Mouse (Mus musculus): ENCODE data around the gene Ccnd3. TPM values are rescaled to one million over a fixed set of nuclear protein-coding genes. Genes with fewer than 3 reads are reported as not detected.
"Not testable (repeated sequence)": the region's sequence is repeated elsewhere in the genome, so short reads cannot be mapped to it uniquely, and the experiment has no call there.

The Ccnd3 gene
- polyA plus RNA-seq, 1 experiment from 2014 or later: 74.3 TPM

GRCm38 (mm10) chr17:47618556-47619311, 113.9 kb downstream of the Ccnd3 start:
- WGBS: 89% methylated on average over 13 of the region's 13 CpGs

GRCm38 (mm10) chr17:47622912-47623554, 118.2 kb downstream of the Ccnd3 start:
- 94% methylated on average over 14 of the region's 14 CpGs for WGBS
- Histone ChIP-seq H3K36me3 (peaks cover 62% of the 10 kb centered on the region), H3K27ac (no peak overlapping the region), H3K4me1 (replicated peaks) (peaks cover 4% of the 10 kb centered on the region), H3K9me3 (no peaks in the 10 kb centered on the region), H3K4me3 (no peak overlapping the region), H3K4me2 (no peak overlapping the region), H3K27me3 (no peaks in the 10 kb centered on the region), H3K9ac (no peak overlapping the region)
- ATAC-seq (ENCODE audit: low FRiP score): no peak

More at GRCm38 (mm10) chr17:47618556-47619311, 113.9 kb downstream of the Ccnd3 start:
- Histone ChIP-seq H3K27me3 (no peaks in the 10 kb centered on the region), H3K36me3 (peaks cover 64% of the 10 kb centered on the region), H3K4me2 (no peak overlapping the region), H3K4me1 (replicated peaks) (no peaks in the 10 kb centered on the region), H3K9ac (no peak overlapping the region), H3K4me3 (no peak overlapping the region), H3K27ac (no peak overlapping the region), H3K9me3 (no peaks in the 10 kb centered on the region)
- ATAC-seq (ENCODE audit: low FRiP score): no peak

GRCm38 (mm10) chr17:47624572-47624971, 119.7 kb downstream of the Ccnd3 start:
- H3K9ac ChIP-seq; H3K4me2 ChIP-seq; H3K9me3 ChIP-seq; H3K27me3 ChIP-seq; H3K4me3 ChIP-seq; ATAC-seq (ENCODE audit: low FRiP score); H3K27ac ChIP-seq: not testable (repeated sequence)
- Histone ChIP-seq H3K36me3 (peaks cover 55% of the 10 kb centered on the region), H3K4me1 (replicated peaks) (peaks cover 12% of the 10 kb centered on the region)
- WGBS: 98% methylated on average over 4 of the region's 5 CpGs

GRCm38 (mm10) chr17:47625088-47625487, 120.2 kb downstream of the Ccnd3 start:
- peaks cover 12% of the 10 kb centered on the region for H3K4me1 ChIP-seq (replicated peaks)
- no peak overlapping the region for H3K27ac ChIP-seq
- no peak overlapping the region for H3K4me3 ChIP-seq
- H3K9ac ChIP-seq: no peak overlapping the region
- no peak overlapping the region for H3K4me2 ChIP-seq
- no peaks in the 10 kb centered on the region for H3K9me3 ChIP-seq
- H3K36me3 ChIP-seq: peaks cover 52% of the 10 kb centered on the region
- ATAC-seq (ENCODE audit: low FRiP score): no peak
- WGBS: 99% methylated on average over 2 of the region's 2 CpGs
- no peaks in the 10 kb centered on the region for H3K27me3 ChIP-seq

GRCm38 (mm10) chr17:47626031-47626430, 121.2 kb downstream of the Ccnd3 start:
- 94% methylated on average over 5 of the region's 5 CpGs for WGBS
- Histone ChIP-seq H3K4me2 (no peak overlapping the region), H3K9me3 (no peaks in the 10 kb centered on the region), H3K27ac (no peak overlapping the region), H3K27me3 (no peaks in the 10 kb centered on the region), H3K36me3 (peaks cover 49% of the 10 kb centered on the region), H3K4me1 (replicated peaks) (peaks cover 20% of the 10 kb centered on the region), H3K9ac (no peak overlapping the region), H3K4me3 (no peak overlapping the region)
- no peak for ATAC-seq (ENCODE audit: low FRiP score)

GRCm38 (mm10) chr17:47627791-47628190, 122.9 kb downstream of the Ccnd3 start:
- peak overlapping the region; percentile 71; the same call in 1 of the 2 replicates for H3K4me3 ChIP-seq
- no peak overlapping the region for H3K9ac ChIP-seq

GRCm38 (mm10) chr17:47628851-47629676, 124.2 kb downstream of the Ccnd3 start:
- peak overlapping the region; percentile 87 for H3K9ac ChIP-seq
- H3K36me3 ChIP-seq: peaks cover 25% of the 10 kb centered on the region
- peak overlapping the region; percentile 97 for H3K27ac ChIP-seq
- peak overlapping the region; percentile 85 for H3K4me2 ChIP-seq
- peak; percentile 96 for ATAC-seq (ENCODE audit: low FRiP score)
- H3K27me3 ChIP-seq: no peaks in the 10 kb centered on the region
- peaks cover 46% of the 10 kb centered on the region for H3K4me1 ChIP-seq (replicated peaks)
- no peaks in the 10 kb centered on the region for H3K9me3 ChIP-seq
- under 1% methylated on average over 62 of the region's 63 CpGs for WGBS
- H3K4me3 ChIP-seq: peak overlapping the region; percentile 71

More at GRCm38 (mm10) chr17:47627791-47628190, 122.9 kb downstream of the Ccnd3 start:
- no peak for ATAC-seq (ENCODE audit: low FRiP score)
- Histone ChIP-seq H3K27ac (no peak overlapping the region), H3K4me2 (peak overlapping the region; percentile 85; the same call in 1 of the 2 replicates), H3K36me3 (peaks cover 34% of the 10 kb centered on the region), H3K9me3 (no peaks in the 10 kb centered on the region), H3K4me1 (replicated peaks) (peaks cover 36% of the 10 kb centered on the region), H3K27me3 (no peaks in the 10 kb centered on the region)
- WGBS: 84% methylated on average over 2 of the region's 2 CpGs

- Histone ChIP-seq H3K9me3 (no peaks in the 10 kb centered on the region), H3K36me3 (peaks cover 16% of the 10 kb centered on the region; the same call in 1 of the 2 replicates)
- ATAC-seq (ENCODE audit: low FRiP score): peak; percentile 75
These were observed 125.1 kb downstream of the Ccnd3 start for GRCm38 (mm10) chr17:47629717-47630677.

GRCm38 (mm10) chr17:47630678-47631065, 125.8 kb downstream of the Ccnd3 start, which contains the start of gene Usp49:
Gene Usp49, plus strand, starts transcription at chr17:47630690.
- no peaks in the 10 kb centered on the region for H3K27me3 ChIP-seq
- H3K4me3 ChIP-seq: peak within 1 kb of the TSS; percentile 71
- ATAC-seq (ENCODE audit: low FRiP score): no peak
- peaks cover 46% of the 10 kb centered on the region for H3K4me1 ChIP-seq (replicated peaks)
- 2% methylated on average over 3 of the region's 3 CpGs for WGBS
- no peaks in the 10 kb centered on the region for H3K9me3 ChIP-seq
- H3K27ac ChIP-seq: peak within 1 kb of the TSS; percentile 97
- H3K9ac ChIP-seq: peak within 1 kb of the TSS; percentile 87
- H3K36me3 ChIP-seq: peaks cover 10% of the 10 kb centered on the region; the same call in 1 of the 2 replicates
- peak within 1 kb of the TSS; percentile 85 for H3K4me2 ChIP-seq

More at GRCm38 (mm10) chr17:47629717-47630677, 125.1 kb downstream of the Ccnd3 start:
- Histone ChIP-seq H3K4me1 (replicated peaks) (peaks cover 46% of the 10 kb centered on the region), H3K4me3 (peak overlapping the region; percentile 71), H3K27me3 (no peaks in the 10 kb centered on the region), H3K4me2 (peak overlapping the region; percentile 85), H3K9ac (peak overlapping the region; percentile 87), H3K27ac (peak overlapping the region; percentile 97)
- under 1% methylated on average over 56 of the region's 61 CpGs for WGBS

GRCm38 (mm10) chr17:47632181-47632840, 127.5 kb downstream of the Ccnd3 start:
- peak overlapping the region; percentile 29 for H3K4me2 ChIP-seq
- no peak overlapping the region for H3K27ac ChIP-seq
- 0 out of 2 replicates have a peak overlapping the region, but pooled peaks have one; percentile 3 for H3K4me3 ChIP-seq
- H3K4me1 ChIP-seq (replicated peaks): peaks cover 46% of the 10 kb centered on the region
- WGBS: 71% methylated on average over 4 of the region's 4 CpGs
- H3K36me3 ChIP-seq: peaks cover 10% of the 10 kb centered on the region; the same call in 1 of the 2 replicates
- no peak overlapping the region for H3K9ac ChIP-seq
- no peaks in the 10 kb centered on the region for H3K9me3 ChIP-seq
- no peaks in the 10 kb centered on the region for H3K27me3 ChIP-seq
- ATAC-seq (ENCODE audit: low FRiP score): no peak
